Mouse (Mus musculus) stomach, embryonic 14.5 days (tissue): Measurements from ENCODE around the gene Uevld. TPM values are rescaled to one million over a fixed set of nuclear protein-coding genes. Genes with fewer than 3 reads are reported as not detected.

Experiments
- ATAC-seq: fragments of 200-750 bp; cut with Nextera tagmentation; 2 replicates; pipeline ENCODE4 v1.8.0; 2017; ENCODE audit warnings: low read depth, moderate TSS enrichment; ENCODE audit not compliant: insufficient number of reproducible peaks, insufficient read depth, low FRiP score
- H3K27ac ChIP-seq: fragments of 300-500 bp; sonication (generic); 2 replicates; pipeline ENCODE4 v1.5.1; 2014; ENCODE audit warnings: mild to moderate bottlenecking, low read length, moderate library complexity, mixed read lengths
- H3K27me3 ChIP-seq: fragments of 300-500 bp; sonication (generic); 2 replicates; pipeline ENCODE4 v1.6.1; 2014; ENCODE audit warnings: low read length, control low read depth, mixed read lengths; ENCODE audit not compliant: control insufficient read depth, insufficient read depth
- H3K36me3 ChIP-seq: fragments of 300-500 bp; sonication (generic); 2 replicates; pipeline ENCODE4 v1.6.1; 2014; ENCODE audit warnings: mild to moderate bottlenecking, control low read depth, low read length, moderate library complexity, mixed read lengths; ENCODE audit not compliant: control insufficient read depth, insufficient read depth
- H3K4me1 ChIP-seq: fragments of 300-500 bp; sonication (generic); 2 replicates; pipeline ENCODE4 v1.6.1; 2014; ENCODE audit warnings: low read length, control low read depth, mixed read lengths; ENCODE audit not compliant: control insufficient read depth, insufficient read depth
- H3K4me2 ChIP-seq: fragments of 300-500 bp; sonication (generic); replicated peaks from 2 replicates; pipeline ENCODE4 v1.6.1; 2014; ENCODE audit warnings: low read depth, low read length, control low read depth
- H3K4me3 ChIP-seq: fragments of 300-500 bp; sonication (generic); 2 replicates; pipeline ENCODE4 v1.5.1; 2014; ENCODE audit warnings: low read depth, low read length, control low read depth
- H3K9ac ChIP-seq: fragments of 300-500 bp; sonication (generic); replicated peaks from 2 replicates; pipeline ENCODE4 v1.6.1; 2014; ENCODE audit warnings: low read depth, mild to moderate bottlenecking, control low read depth, low read length, moderate library complexity, mixed read lengths
- H3K9me3 ChIP-seq: fragments of 300-500 bp; sonication (generic); 2 replicates; pipeline ENCODE4 v1.6.1; 2016; ENCODE audit warnings: low read depth, low read length, control low read depth; ENCODE audit not compliant: control insufficient read depth
- WGBS: fragments of 180-500 bp; shearing (Covaris S2); extraction: QIAGEN DNeasy Blood & Tissue Kit; methylation state at CpG from one replicate; pipeline ENCODE4 v1.1.7; 2014; 5-methylcytosine and 5-hydroxymethylcytosine counted together
- polyA plus RNA-seq: library from polyadenylated mRNA; unstranded; fragments of >200 nt; fragmentation: Nextera tagmentation; extraction: Ambion mirVana; gene quantifications from 2 replicates; pipeline ENCODE4 v1.2.1, GENCODE M21; 2014

The Uevld gene
- polyA plus RNA-seq, 1 experiment from 2014 or later, result 13.4 TPM

GRCm38 (mm10) chr7:46962132-46962531 is 3.8 kb upstream of the Uevld start:
- Histone ChIP-seq H3K9me3 (no peaks in the 10 kb centered on the region), H3K27ac (0 out of 2 replicates have a peak overlapping the region, but pooled peaks have one; percentile 53), H3K4me2 (no peak overlapping the region), H3K27me3 (no peaks in the 10 kb centered on the region), H3K9ac (no peak overlapping the region), H3K4me3 (no peak overlapping the region), H3K4me1 (peaks cover 20% of the 10 kb centered on the region), H3K36me3 (no peaks in the 10 kb centered on the region)
- no peak for ATAC-seq

- Histone ChIP-seq H3K9ac (no peak overlapping the region), H3K27me3 (no peaks in the 10 kb centered on the region), H3K4me3 (no peak overlapping the region), H3K4me1 (peaks cover 20% of the 10 kb centered on the region), H3K27ac (no peak overlapping the region), H3K36me3 (no peaks in the 10 kb centered on the region), H3K4me2 (no peak overlapping the region), H3K9me3 (no peaks in the 10 kb centered on the region)
- 56% methylated on average over 3 of the region's 3 CpGs for WGBS
- no peak for ATAC-seq
These were observed 2.7 kb upstream of the Uevld start for GRCm38 (mm10) chr7:46960991-46961390.

GRCm38 (mm10) chr7:46958853-46959252 is 526 bp upstream of the Uevld start:
- H3K4me2 ChIP-seq, result peak overlapping the region; percentile 66
- H3K4me3 ChIP-seq, result peak overlapping the region; percentile 65
- H3K27me3 ChIP-seq, result no peaks in the 10 kb centered on the region
- H3K27ac ChIP-seq, result no peak overlapping the region
- peak overlapping the region; percentile 45; the same call in 1 of the 2 replicates for H3K9ac ChIP-seq
- H3K9me3 ChIP-seq, result no peaks in the 10 kb centered on the region
- WGBS, result 18% methylated on average over 9 of the region's 9 CpGs
- peaks cover 5% of the 10 kb centered on the region; the same call in 1 of the 2 replicates for H3K36me3 ChIP-seq
- no peak for ATAC-seq
- H3K4me1 ChIP-seq, result peaks cover 19% of the 10 kb centered on the region

- no peak overlapping the region for H3K4me3 ChIP-seq
- WGBS, result 38% methylated on average over 4 of the region's 4 CpGs
- H3K36me3 ChIP-seq, result peaks cover 27% of the 10 kb centered on the region
- no peak overlapping the region for H3K9ac ChIP-seq
- no peak overlapping the region for H3K4me2 ChIP-seq
- ATAC-seq, result 0 out of 2 replicates have a peak, but pooled peaks have one; percentile 18
- no peaks in the 10 kb centered on the region for H3K27me3 ChIP-seq
- H3K4me1 ChIP-seq, result no peaks in the 10 kb centered on the region
- no peak overlapping the region for H3K27ac ChIP-seq
- H3K9me3 ChIP-seq, result no peaks in the 10 kb centered on the region
These were observed 22.5 kb downstream of the Uevld start for GRCm38 (mm10) chr7:46935847-46936246.

- Histone ChIP-seq H3K27ac (no peak overlapping the region), H3K9ac (no peak overlapping the region), H3K4me3 (no peak overlapping the region), H3K9me3 (no peaks in the 10 kb centered on the region), H3K4me1 (no peaks in the 10 kb centered on the region), H3K36me3 (peaks cover 31% of the 10 kb centered on the region), H3K27me3 (no peaks in the 10 kb centered on the region), H3K4me2 (no peak overlapping the region)
- ATAC-seq, result no peak
- WGBS, result 81% methylated on average over 8 of the region's 8 CpGs
These were observed 23.5 kb downstream of the Uevld start for GRCm38 (mm10) chr7:46934788-46935187.

- no peak overlapping the region for H3K4me3 ChIP-seq
- H3K9me3 ChIP-seq, result no peaks in the 10 kb centered on the region
- no peaks in the 10 kb centered on the region for H3K27me3 ChIP-seq
- no peak overlapping the region for H3K4me2 ChIP-seq
- H3K9ac ChIP-seq, result no peak overlapping the region
- no peak overlapping the region for H3K27ac ChIP-seq
- WGBS, result 96% methylated on average over 3 of the region's 3 CpGs
- no peaks in the 10 kb centered on the region for H3K4me1 ChIP-seq
- peaks cover 24% of the 10 kb centered on the region for H3K36me3 ChIP-seq
- ATAC-seq, result no peak
These were observed 27.0 kb downstream of the Uevld start for GRCm38 (mm10) chr7:46931370-46931769.

- ATAC-seq, result no peak
- H3K9ac ChIP-seq, result no peak overlapping the region
- H3K9me3 ChIP-seq, result no peaks in the 10 kb centered on the region
- H3K4me3 ChIP-seq, result no peak overlapping the region
- H3K27me3 ChIP-seq, result no peaks in the 10 kb centered on the region
- H3K4me1 ChIP-seq, result no peaks in the 10 kb centered on the region
- no peak overlapping the region for H3K4me2 ChIP-seq
- H3K36me3 ChIP-seq, result peaks cover 15% of the 10 kb centered on the region
- 96% methylated on average over 5 of the region's 5 CpGs for WGBS
- H3K27ac ChIP-seq, result no peak overlapping the region
These were observed 30.0 kb downstream of the Uevld start for GRCm38 (mm10) chr7:46928291-46928690.

GRCm38 (mm10) chr7:46922075-46922474 is 36.3 kb downstream of the Uevld start:
- H3K4me2 ChIP-seq, result no peak overlapping the region
- H3K36me3 ChIP-seq, result no peaks in the 10 kb centered on the region
- H3K27me3 ChIP-seq, result no peaks in the 10 kb centered on the region
- no peak overlapping the region for H3K4me3 ChIP-seq
- H3K27ac ChIP-seq, result no peak overlapping the region
- whole genome bisulfite sequencing, result 74% methylated on average over 4 of the region's 4 CpGs
- no peak for ATAC-seq
- no peak overlapping the region for H3K9ac ChIP-seq
- no peaks in the 10 kb centered on the region for H3K9me3 ChIP-seq
- peaks cover 12% of the 10 kb centered on the region for H3K4me1 ChIP-seq

GRCm38 (mm10) chr7:46919551-46920176 is 38.7 kb downstream of the Uevld start, which contains the start of gene Tsg101:
Gene Tsg101, minus strand, starts transcription at chr7:46919969.
- Histone ChIP-seq H3K4me2 (peak within 1 kb of the TSS; percentile 67), H3K4me1 (peaks cover 12% of the 10 kb centered on the region), H3K9me3 (no peaks in the 10 kb centered on the region), H3K27ac (peak within 1 kb of the TSS; percentile 83), H3K36me3 (no peaks in the 10 kb centered on the region), H3K27me3 (no peaks in the 10 kb centered on the region), H3K9ac (peak within 1 kb of the TSS; percentile 79), H3K4me3 (peak within 1 kb of the TSS; percentile 57)
- ATAC-seq, result peak; percentile 93
- under 1% methylated on average over 75 of the region's 75 CpGs for WGBS
